Mouse (Mus musculus) bone marrow, adult 2 months (tissue): ENCODE data around the gene Ndrg3. TPM values are rescaled to one million over a fixed set of nuclear protein-coding genes. Genes with fewer than 3 reads are reported as not detected.
"Not testable (repeated sequence)": the region's sequence is repeated elsewhere in the genome, so short reads cannot be mapped to it uniquely, and the experiment has no call there.

ENCODE experiments used
- H3K27ac ChIP-seq: fragments of 200-500 bp; 2 replicates; pipeline ENCODE4 v1.5.1; 2012; ENCODE audit warnings: low read depth, mild to moderate bottlenecking, control low read depth, inconsistent platforms, low read length; ENCODE audit not compliant: control insufficient read depth, poor library complexity, insufficient read depth
- H3K4me1 ChIP-seq: fragments of 200-500 bp; 2 replicates; pipeline ENCODE4 v1.6.1; 2011; ENCODE audit warnings: low read length; ENCODE audit not compliant: control insufficient read depth, insufficient read depth
- H3K4me3 ChIP-seq: fragments of 200-500 bp; replicated peaks from 2 replicates; pipeline ENCODE3; 2011; ENCODE audit warnings: mild to moderate bottlenecking, low read depth, low read length, control low read depth; ENCODE audit not compliant: control insufficient read depth
- CTCF ChIP-seq: fragments of 200-500 bp; IDR thresholded peaks from 2 replicates; pipeline ENCODE4 v1.5.1; 2011; ENCODE audit warnings: low read length, control low read depth; ENCODE audit not compliant: control insufficient read depth, insufficient read depth
- POLR2A ChIP-seq: fragments of 200-500 bp; IDR thresholded peaks from 2 replicates; pipeline ENCODE4 v1.6.1; 2011; ENCODE audit warnings: low read depth, mild to moderate bottlenecking, control low read depth, low read length, borderline replicate concordance; ENCODE audit not compliant: control insufficient read depth
- WGBS: fragments of 180-500 bp; shearing (Covaris S2); methylation state at CpG from one replicate; pipeline ENCODE4 v1.1.7; 2018; 5-methylcytosine and 5-hydroxymethylcytosine counted together
- polyA plus RNA-seq: library from polyadenylated mRNA; stranded (reverse); fragments of >200 nt; gene quantifications from 2 replicates; pipeline ENCODE4 v1.2.4, GENCODE M21; 2011; ENCODE audit warnings: low replicate concordance; ENCODE audit not compliant: missing spikeins, insufficient read depth, insufficient read length

The Ndrg3 gene
- polyA plus RNA-seq, 1 experiment: 17.1 TPM

DNA sequence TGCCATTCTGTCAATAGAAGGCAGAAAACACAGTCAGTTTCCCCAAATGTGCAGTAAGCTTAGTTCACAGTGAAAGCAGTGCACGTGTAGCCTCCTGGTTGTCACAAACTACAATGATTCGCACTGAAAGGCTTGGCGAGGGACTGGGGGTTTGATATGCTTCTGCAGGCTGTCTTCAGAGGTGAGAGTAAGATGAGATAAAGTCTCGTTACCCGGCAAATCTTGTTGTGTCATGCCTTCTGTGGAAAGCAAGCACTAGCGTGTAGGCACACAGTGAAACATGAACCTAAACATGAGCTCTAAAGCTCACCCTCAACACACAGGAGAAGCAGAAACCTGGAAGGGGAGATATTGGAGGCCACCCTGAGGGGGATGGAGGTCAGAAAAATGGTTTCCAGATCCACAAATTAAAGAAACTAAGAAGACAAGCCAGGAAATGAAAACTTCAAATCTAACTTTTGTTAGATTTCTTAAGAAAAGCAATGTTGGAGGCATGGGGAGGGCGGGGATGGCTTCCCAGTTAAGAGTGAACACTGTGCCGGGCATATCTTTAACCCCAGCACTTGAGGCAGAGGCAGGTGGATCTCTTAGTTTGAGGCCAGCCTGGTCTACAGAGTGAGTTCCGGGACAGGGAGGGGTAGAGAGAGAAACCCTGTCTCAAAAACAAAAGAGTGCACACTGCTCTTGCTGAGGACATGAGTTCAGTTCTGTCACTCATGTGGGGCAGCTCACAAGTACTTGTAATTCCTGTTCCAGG, 33.2 kb downstream of the Ndrg3 start:
- 66% methylated on average over 9 of the region's 9 CpGs for WGBS
- no peak overlapping the region for H3K27ac ChIP-seq
- TF ChIP-seq CTCF (no peak), POLR2A (no peak)
- H3K4me1 ChIP-seq: no peaks in the 10 kb centered on the region
- H3K4me3 ChIP-seq: no peak overlapping the region

DNA sequence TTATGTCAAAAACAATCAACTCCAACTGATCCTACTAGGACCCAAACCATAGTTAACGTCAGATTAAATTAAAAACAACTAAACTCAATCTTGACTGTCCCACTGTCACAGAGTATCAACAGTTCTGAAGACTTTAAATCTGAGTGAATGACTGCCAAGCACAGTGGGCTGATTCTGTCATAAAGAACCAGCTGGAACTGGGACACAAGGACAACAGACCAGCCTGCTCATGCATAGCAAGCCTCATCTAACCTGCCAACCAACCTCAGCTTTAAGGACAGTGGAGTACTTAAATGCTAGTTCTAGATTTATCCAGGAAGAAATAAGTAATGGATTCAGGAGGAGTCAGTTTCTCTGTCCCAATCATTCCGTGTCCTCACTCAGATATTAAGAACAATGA, 34.8 kb downstream of the Ndrg3 start:
- TF ChIP-seq POLR2A: no peak
- no peak for TF ChIP-seq CTCF
- Histone ChIP-seq H3K27ac (no peak overlapping the region), H3K4me3 (no peak overlapping the region), H3K4me1 (no peaks in the 10 kb centered on the region)
- WGBS: 84% methylated on average over 2 of the region's 2 CpGs

DNA sequence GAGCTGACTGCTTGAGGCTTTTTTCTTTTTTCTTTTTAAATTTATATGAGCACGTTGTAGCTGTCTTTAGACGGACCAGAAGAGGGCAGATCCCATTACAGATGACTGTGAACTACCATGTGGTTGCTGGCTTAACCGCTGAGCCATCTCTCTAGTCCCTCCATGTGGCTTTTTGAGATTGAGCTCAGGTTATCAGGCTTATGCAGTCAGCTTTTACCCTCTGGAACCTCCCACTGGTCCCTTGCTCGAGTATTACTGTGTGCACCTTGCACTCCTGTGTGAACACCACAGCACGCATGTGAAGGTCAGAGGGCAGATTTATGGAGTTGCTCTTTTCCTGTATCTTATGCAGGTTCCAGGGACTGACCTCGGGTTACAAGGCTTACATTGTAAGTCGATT, 35.5 kb downstream of the Ndrg3 start:
- H3K4me3 ChIP-seq: no peak overlapping the region
- no peaks in the 10 kb centered on the region for H3K4me1 ChIP-seq
- H3K27ac ChIP-seq: no peak overlapping the region
- no peak for TF ChIP-seq POLR2A
- no peak for TF ChIP-seq CTCF
- 66% methylated on average over 7 of the region's 7 CpGs for WGBS

DNA sequence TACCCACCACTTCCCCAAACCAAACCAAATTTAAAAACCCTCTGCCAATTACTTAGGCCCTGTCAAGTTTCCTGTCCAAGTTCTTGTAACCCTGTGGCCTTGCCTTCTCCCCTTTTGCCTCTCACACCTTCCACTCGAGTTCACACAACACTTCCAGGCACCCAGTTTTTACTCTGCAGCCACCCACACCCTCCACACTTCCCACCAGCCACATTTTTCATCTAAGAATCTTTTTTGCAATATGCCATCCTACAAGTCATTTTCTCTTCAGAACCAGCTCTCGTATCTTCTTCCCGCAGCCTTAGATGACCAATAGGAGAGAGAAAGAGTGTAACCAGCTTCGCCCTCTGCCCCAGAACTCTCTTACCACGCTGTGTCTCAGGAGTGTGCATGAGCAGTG, 37.4 kb downstream of the Ndrg3 start:
- no peak for TF ChIP-seq POLR2A
- 81% methylated on average over 5 of the region's 5 CpGs for WGBS
- no peak overlapping the region for H3K27ac ChIP-seq
- no peak overlapping the region for H3K4me3 ChIP-seq
- H3K4me1 ChIP-seq: no peaks in the 10 kb centered on the region

DNA sequence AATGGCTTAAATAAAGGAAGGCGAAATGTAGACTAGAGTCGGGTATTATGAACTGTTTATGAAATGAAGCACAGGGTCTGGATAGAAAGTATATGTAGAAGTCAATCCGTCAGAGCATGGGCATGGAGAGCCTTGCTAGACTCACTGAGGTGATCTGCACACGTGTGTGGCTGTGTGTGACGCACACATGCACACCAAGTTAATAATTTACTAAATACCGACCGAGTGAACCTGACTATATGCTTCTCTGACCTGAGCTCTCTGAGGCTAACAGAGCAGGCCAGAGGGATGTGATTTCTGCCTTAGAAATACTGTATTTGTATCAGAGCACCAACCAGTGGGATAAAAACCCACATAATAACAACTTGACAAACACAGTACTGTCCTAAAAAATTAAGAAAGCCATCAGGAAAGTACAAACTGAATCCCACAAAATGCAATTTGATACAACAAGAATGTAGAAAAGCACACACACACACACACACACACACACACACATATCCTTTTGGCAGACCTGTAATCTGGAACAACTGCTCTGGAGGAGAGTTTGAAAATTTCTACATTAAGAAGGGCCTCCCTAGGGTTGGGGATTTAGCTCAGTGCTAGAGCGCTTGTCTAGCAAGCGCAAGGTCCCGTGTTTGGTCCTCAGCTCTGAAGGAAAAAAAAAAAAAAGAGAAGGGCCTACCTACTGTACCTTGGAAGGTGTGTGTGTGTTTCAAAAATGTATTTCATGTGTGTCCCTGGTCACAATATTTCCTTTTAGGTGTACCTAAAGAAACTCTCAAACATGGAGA, 40.4 kb downstream of the Ndrg3 start:
- Histone ChIP-seq H3K27ac (no peak overlapping the region), H3K4me1 (no peaks in the 10 kb centered on the region), H3K4me3 (no peak overlapping the region)
- no peak for TF ChIP-seq CTCF
- no peak for TF ChIP-seq POLR2A
- 86% methylated on average over 10 of the region's 10 CpGs for WGBS

DNA sequence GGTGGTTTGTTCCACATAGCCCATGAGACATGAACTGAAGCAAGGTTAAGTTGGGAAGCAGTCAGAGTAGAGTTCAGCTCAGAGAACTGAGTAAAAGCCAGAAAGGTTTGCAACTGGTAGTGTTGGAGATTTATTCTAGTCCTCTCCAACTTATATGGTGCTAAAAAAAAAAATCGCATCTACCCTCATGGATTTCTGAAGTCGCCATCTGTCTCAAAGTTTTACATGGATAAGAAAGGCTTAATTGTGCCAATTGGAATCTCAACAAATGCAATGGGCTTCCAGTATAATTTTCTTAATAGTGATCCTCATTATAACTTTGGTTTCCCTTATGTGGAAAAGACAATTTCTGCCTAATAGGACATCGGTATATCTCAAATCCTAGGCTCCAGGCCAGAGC, 41.0 kb downstream of the Ndrg3 start:
- Histone ChIP-seq H3K4me3 (no peak overlapping the region), H3K27ac (no peak overlapping the region), H3K4me1 (no peaks in the 10 kb centered on the region)
- TF ChIP-seq CTCF (no peak), POLR2A (no peak)
- WGBS: 92% methylated on average over 3 of the region's 3 CpGs

DNA sequence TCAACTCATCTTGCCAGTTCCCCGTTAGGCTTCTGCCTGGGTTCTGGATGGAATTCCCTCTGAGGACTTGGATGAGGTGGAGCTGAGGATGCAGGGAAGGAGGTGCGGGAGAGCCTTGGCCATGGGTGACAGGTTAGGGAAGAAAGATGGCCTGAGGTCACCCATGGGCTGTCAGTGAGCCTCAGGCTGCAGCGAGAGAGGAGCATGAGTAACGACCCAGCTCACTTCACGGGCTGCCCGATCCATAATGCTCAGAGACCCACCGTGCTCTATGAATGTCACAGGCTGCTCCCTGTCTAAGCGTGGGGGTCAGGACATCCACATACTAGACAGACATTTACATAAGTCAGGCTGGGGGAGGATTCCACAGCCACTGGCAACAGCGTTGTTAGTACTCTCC, 50.3 kb downstream of the Ndrg3 start:
- WGBS: 88% methylated on average over 9 of the region's 9 CpGs

DNA sequence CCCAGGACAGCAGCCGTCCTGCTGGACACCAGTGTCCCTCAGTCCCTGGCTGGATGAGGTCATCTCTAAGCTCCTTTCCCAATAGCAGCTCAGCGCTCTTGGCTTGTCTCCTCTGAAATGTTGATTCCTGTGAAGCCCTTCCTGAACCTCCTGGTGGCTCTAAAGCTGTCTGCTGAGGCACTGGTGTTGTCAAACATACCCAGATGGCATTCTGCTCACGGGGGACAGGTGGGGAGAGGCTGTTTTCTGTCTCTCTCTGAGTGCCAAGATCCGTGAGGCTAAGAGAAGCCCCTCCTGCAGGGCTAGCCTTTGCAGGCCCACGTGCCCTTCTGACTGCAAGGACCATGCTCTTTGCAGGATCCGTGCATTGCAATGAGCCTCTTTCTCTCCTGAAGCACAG, 51.9 kb downstream of the Ndrg3 start:
- H3K27ac ChIP-seq: not testable (repeated sequence)

More for the DNA sequence above, 50.3 kb downstream of the Ndrg3 start:
- not testable (repeated sequence) for H3K4me1 ChIP-seq, H3K4me3 ChIP-seq, H3K27ac ChIP-seq

DNA sequence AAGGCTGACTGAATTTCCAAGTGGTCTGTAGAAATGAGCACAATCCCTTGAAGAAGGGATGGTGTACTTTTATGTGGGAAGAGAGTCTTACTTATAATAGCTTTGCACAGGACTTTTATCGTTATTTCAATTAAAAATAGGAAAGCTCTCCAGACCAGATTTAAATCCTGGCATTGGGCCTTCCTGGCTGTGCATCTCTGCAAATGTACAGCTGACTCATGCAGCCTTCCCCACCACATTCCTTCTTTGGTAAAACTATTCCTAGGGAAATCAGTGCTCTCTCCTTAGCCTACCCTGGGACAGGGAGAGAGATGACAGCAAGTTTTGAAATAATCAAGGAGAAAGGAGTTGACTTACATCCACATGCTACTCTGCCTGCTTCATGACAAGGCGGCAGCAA, 54.1 kb downstream of the Ndrg3 start:
- Histone ChIP-seq H3K4me3 (no peak overlapping the region), H3K4me1 (no peaks in the 10 kb centered on the region), H3K27ac (no peak overlapping the region)
- TF ChIP-seq CTCF (no peak), POLR2A (no peak)
- WGBS: 91% methylated on average over 2 of the region's 2 CpGs

More for the DNA sequence above, 51.9 kb downstream of the Ndrg3 start:
- WGBS: 81% methylated on average over 6 of the region's 6 CpGs
- not testable (repeated sequence) for H3K4me1 ChIP-seq, H3K4me3 ChIP-seq
